Mouse (Mus musculus) liver, embryonic 14.5 days (tissue): ENCODE data around the gene Fgfr2. TPM values are rescaled to one million over a fixed set of nuclear protein-coding genes. Genes with fewer than 3 reads are reported as not detected.

Source experiments
- ATAC-seq: fragments of 200-750 bp; cut with Nextera tagmentation; 2 replicates; pipeline ENCODE4 v1.8.0; 2017; ENCODE audit warnings: moderate number of reproducible peaks, mild to moderate bottlenecking, moderate library complexity; ENCODE audit not compliant: insufficient read depth
- DNase-seq, 3 experiments: peaks; one replicate each; pipeline ENCODE4 v3.0.0-alpha.2; 2012 to 2013; ENCODE audit warnings: low read depth in 3 of 3, low spot score in 3 of 3
- H3K27ac ChIP-seq: fragments of 300-500 bp; sonication (generic); 2 replicates; pipeline ENCODE4 v1.5.1; 2014; ENCODE audit warnings: moderate library complexity, mild to moderate bottlenecking, control low read depth, inconsistent platforms
- H3K27me3 ChIP-seq: fragments of 300-500 bp; sonication (generic); 2 replicates; pipeline ENCODE4 v1.6.1; 2014; ENCODE audit warnings: mild to moderate bottlenecking, low read length, moderate library complexity; ENCODE audit not compliant: control insufficient read depth, insufficient read depth
- H3K36me3 ChIP-seq: fragments of 300-500 bp; sonication (generic); replicated peaks from 2 replicates; pipeline ENCODE4 v1.6.1; 2014; ENCODE audit warnings: low read depth; ENCODE audit not compliant: control insufficient read depth, insufficient read depth
- H3K4me1 ChIP-seq, 2 experiments: fragments of 200-500 bp in 1 of 2; fragments of 300-500 bp in 1 of 2; sonication (generic) in 1 of 2; replicated peaks; 2 replicates each; pipeline ENCODE4 v1.6.1; 2012 to 2014; ENCODE audit warnings: antibody characterized with exemption in 1 of 2, inconsistent platforms in 1 of 2, low read length in 1 of 2; ENCODE audit not compliant: control insufficient read depth in 2 of 2, insufficient read depth in 2 of 2
- H3K4me2 ChIP-seq: fragments of 300-500 bp; sonication (generic); 2 replicates; pipeline ENCODE4 v1.6.1; 2014; ENCODE audit warnings: low read depth, mild to moderate bottlenecking, control low read depth, moderate library complexity
- H3K4me3 ChIP-seq, 2 experiments: fragments of 200-500 bp in 1 of 2; fragments of 300-500 bp in 1 of 2; sonication (generic) in 1 of 2; 2 replicates each; pipeline ENCODE4 v1.5.1; 2012 to 2014; ENCODE audit warnings: low read depth in 2 of 2, low read length in 2 of 2, mild to moderate bottlenecking in 2 of 2, control low read depth in 1 of 2, inconsistent platforms in 1 of 2, moderate library complexity in 1 of 2; ENCODE audit not compliant: insufficient read depth in 1 of 2
- H3K9ac ChIP-seq: fragments of 300-500 bp; sonication (generic); replicated peaks from 2 replicates; pipeline ENCODE4 v1.6.1; 2014; ENCODE audit warnings: mild to moderate bottlenecking, control low read depth, moderate library complexity
- H3K9me3 ChIP-seq: fragments of 300-500 bp; sonication (generic); 2 replicates; pipeline ENCODE4 v1.6.1; 2016; ENCODE audit warnings: low read length, mixed read lengths; ENCODE audit not compliant: control insufficient read depth
- CTCF ChIP-seq: IDR thresholded peaks from 2 replicates; pipeline ENCODE4 v1.5.1; 2016; ENCODE audit warnings: antibody characterized with exemption, low read depth, control low read depth
- EP300 ChIP-seq: IDR thresholded peaks from 2 replicates; pipeline ENCODE4 v1.6.1; 2016; ENCODE audit warnings: antibody characterized with exemption, low read depth
- WGBS: fragments of 180-500 bp; shearing (Covaris S2); extraction: QIAGEN DNeasy Blood & Tissue Kit; methylation state at CpG from one replicate; pipeline ENCODE4 v1.1.7; 2014; ENCODE audit not compliant: insufficient replicate concordance; 5-methylcytosine and 5-hydroxymethylcytosine counted together
- polyA plus RNA-seq, 2 experiments: library from polyadenylated mRNA; depleted of rRNA in 1 of 2; stranded (reverse) in 1 of 2; unstranded in 1 of 2; fragments of >200 nt; fragmentation: Nextera tagmentation in 1 of 2; extraction: Ambion mirVana in 1 of 2; gene quantifications; 2 replicates each; pipeline versions ENCODE4 v1.2.1 to v1.2.3; 2012 to 2014

The Fgfr2 gene
- polyA plus RNA-seq, 2 experiments, result 7.9 to 8.8 TPM

- WGBS, result 65% methylated on average over 8 of the region's 8 CpGs
- no peak overlapping the region for H3K4me3 ChIP-seq
- no peak for DNase-seq
- ATAC-seq, result no peak
- H3K9me3 ChIP-seq, result no peaks in the 10 kb centered on the region
- H3K4me2 ChIP-seq, result no peak overlapping the region
- TF ChIP-seq CTCF (no peak), EP300 (no peak)
- H3K4me1 ChIP-seq, result no peaks in the 10 kb centered on the region
- no peaks in the 10 kb centered on the region for H3K36me3 ChIP-seq
- no peak overlapping the region for H3K27ac ChIP-seq
- no peaks in the 10 kb centered on the region for H3K27me3 ChIP-seq
- no peak overlapping the region for H3K9ac ChIP-seq
Observed at GRCm38 (mm10) chr7:130201020-130201419, 2922.1 kb downstream of the Fgfr2 start.

DNA sequence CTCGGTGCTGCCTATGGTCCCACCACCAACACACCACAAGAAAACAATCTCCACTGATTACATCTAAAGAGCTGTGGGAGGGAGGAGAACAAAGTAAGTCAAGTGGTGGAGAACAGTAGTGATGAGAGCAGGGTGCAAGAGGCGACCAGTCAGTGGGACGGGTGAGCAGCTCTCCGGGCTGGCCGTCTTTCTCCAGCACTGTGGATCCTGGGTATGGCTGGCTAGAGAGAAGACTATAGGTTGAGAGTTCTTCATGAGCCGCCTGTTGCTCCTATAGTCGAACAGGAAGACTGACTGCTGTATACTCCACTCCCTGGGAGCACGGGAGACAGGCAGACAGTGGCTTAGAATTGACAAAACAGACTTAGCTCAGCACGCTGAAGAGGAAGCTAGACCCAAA, 2923.2 kb downstream of the Fgfr2 start:
- ATAC-seq, result no peak
- H3K4me3 ChIP-seq, result no peak overlapping the region

DNA sequence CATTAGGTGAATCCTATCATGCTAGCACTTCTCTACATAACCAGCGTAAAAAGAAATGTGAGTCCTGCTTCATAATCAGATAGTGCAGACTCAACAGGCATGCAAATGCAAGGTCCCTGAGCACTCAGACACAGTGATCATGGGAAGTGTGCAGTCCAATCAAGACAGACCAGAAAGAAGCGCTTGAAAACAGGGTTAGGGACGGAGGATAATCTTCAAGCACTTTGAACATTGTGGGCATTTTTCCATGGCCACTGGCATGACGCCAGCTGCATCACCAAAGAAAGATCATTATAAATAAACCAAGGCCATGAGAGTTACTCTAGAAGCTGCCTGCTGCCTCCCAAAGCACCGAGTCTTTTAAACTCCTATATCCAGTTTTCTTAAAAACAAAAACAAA, 2923.8 kb downstream of the Fgfr2 start:
- WGBS, result 55% methylated on average over 5 of the region's 5 CpGs
- TF ChIP-seq CTCF (no peak), EP300 (no peak)
- no peak overlapping the region for H3K27ac ChIP-seq
- H3K27me3 ChIP-seq, result no peaks in the 10 kb centered on the region
- no peak overlapping the region for H3K4me3 ChIP-seq
- H3K9me3 ChIP-seq, result no peaks in the 10 kb centered on the region
- DNase-seq, result no peak
- no peaks in the 10 kb centered on the region for H3K4me1 ChIP-seq
- H3K36me3 ChIP-seq, result no peaks in the 10 kb centered on the region
- H3K9ac ChIP-seq, result no peak overlapping the region
- no peak overlapping the region for H3K4me2 ChIP-seq
- no peak for ATAC-seq

More for the DNA sequence above, 2923.2 kb downstream of the Fgfr2 start:
- TF ChIP-seq CTCF (no peak), EP300 (no peak)
- WGBS, result 59% methylated on average over 9 of the region's 9 CpGs
- Histone ChIP-seq H3K36me3 (no peaks in the 10 kb centered on the region), H3K9ac (no peak overlapping the region), H3K9me3 (no peaks in the 10 kb centered on the region), H3K27me3 (no peaks in the 10 kb centered on the region), H3K27ac (no peak overlapping the region), H3K4me1 (no peaks in the 10 kb centered on the region), H3K4me2 (no peak overlapping the region)
- no peak for DNase-seq

DNA sequence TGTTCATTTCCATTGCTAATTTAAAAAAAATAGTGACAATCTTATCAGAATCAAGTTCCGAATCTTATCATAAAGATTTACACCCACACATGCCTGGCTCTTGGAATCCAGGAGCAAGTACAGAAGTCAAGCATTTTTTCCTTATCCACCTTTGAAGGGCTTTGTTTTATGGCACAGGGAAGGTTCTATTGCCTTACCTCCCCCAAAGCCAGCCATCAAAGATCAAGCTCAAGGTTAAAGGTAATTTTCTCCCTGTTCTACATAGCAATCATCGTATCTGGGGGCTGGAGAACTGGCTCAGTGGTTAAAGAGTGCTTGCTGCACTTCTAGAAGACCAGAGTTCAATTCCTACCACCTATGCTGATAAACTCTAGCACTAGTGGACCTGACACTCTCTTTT, 2928.1 kb downstream of the Fgfr2 start:
- WGBS, result 48% methylated on average over 2 of the region's 2 CpGs
- Histone ChIP-seq H3K9ac (no peak overlapping the region), H3K4me2 (no peak overlapping the region), H3K27ac (no peak overlapping the region), H3K9me3 (no peaks in the 10 kb centered on the region), H3K27me3 (no peaks in the 10 kb centered on the region), H3K4me3 (no peak overlapping the region), H3K4me1 (no peaks in the 10 kb centered on the region), H3K36me3 (no peaks in the 10 kb centered on the region)
- ATAC-seq (no peak), DNase-seq (no peak)
- no peak for TF ChIP-seq CTCF
- TF ChIP-seq EP300, result no peak

DNA sequence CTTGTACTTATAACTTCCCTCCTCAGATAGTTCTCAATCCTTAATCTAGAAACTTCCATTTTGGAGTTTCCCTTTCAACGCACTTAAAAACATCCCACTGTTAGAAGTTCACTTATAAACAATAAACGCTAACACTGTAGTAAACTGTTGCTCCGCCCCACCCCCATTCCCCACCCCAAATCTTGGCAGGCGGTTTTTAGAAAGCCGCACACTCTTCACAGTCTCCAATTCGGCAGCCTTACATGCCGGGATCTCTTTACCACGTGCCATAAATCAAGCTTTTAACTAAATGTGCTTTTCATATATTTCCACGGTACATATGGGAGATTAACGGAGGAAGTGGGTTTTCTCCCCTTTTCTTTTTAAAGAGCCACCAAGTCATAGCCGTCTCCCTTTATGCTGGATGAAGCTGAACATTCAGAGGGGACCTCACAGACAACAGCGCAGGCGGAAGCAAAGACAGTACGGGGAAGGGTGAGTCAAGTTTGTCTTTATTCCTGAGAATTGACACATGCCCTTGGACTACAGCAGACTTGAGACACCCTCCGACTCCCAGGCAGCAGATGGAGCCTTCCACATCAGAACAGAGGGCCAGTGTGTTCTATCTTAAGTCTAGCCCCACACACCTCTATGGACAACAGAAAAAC, 2932.7 kb downstream of the Fgfr2 start:
- Histone ChIP-seq H3K9me3 (no peaks in the 10 kb centered on the region), H3K27ac (no peak overlapping the region), H3K9ac (no peak overlapping the region), H3K36me3 (no peaks in the 10 kb centered on the region), H3K4me3 (no peak overlapping the region), H3K4me2 (no peak overlapping the region), H3K27me3 (no peaks in the 10 kb centered on the region), H3K4me1 (no peaks in the 10 kb centered on the region)
- WGBS, result 45% methylated on average over 15 of the region's 15 CpGs
- DNase-seq, result no peak
- no peak for TF ChIP-seq EP300
- TF ChIP-seq CTCF, result no peak
- no peak for ATAC-seq
